Mouse (Mus musculus) erythroblast, adult 5-6 weeks (primary cell): ENCODE measurements around the gene Elane. TPM values are rescaled to one million over a fixed set of nuclear protein-coding genes. Genes with fewer than 3 reads are reported as not detected.

Experiments used
- total RNA-seq, 2 experiments: library from RNA; stranded (forward) in 1 of 2; stranded (reverse) in 1 of 2; fragments of 150-400 nt in 1 of 2; fragments of 200-764, 138-1000 nt in 1 of 2; gene quantifications; 2 replicates each; pipeline versions ENCODE4 v1.2.3 to v1.2.4; 2015 to 2017; ENCODE audit warnings: low replicate concordance in 2 of 2

Gene Elane
- total RNA-seq, 2 experiments from 2014 or later = 405 to 996 TPM

Other genes starting within 250 kb of the Elane start
Only the 30 nearest of the 34 such genes appear.
- 2.9 and 6.3 TPM in 2 replicates for gene Tpgs1, start 216.9 kb upstream of the Elane start, total RNA-seq (2015; ENCODE audit: low replicate concordance)
- gene Tpgs1, start 216.9 kb upstream of the Elane start, total RNA-seq (2017; ENCODE audit: low replicate concordance) = 0.56 and 0.68 TPM in 2 replicates
- gene Cdc34, start 204.1 kb upstream of the Elane start, total RNA-seq (2015; ENCODE audit: low replicate concordance) = 20.5 and 25.9 TPM in 2 replicates
- gene Cdc34, start 204.1 kb upstream of the Elane start, total RNA-seq (2017; ENCODE audit: low replicate concordance) = 36.7 and 46.1 TPM in 2 replicates
- not detected in 2 replicates for gene Gzmm, start 197.2 kb upstream of the Elane start, total RNA-seq (2015; ENCODE audit: low replicate concordance)
- gene Gzmm, start 197.2 kb upstream of the Elane start, total RNA-seq (2017; ENCODE audit: low replicate concordance) = 1.7 TPM in 1 of 2 replicates, not detected in the other
- 913 and 945 TPM in 2 replicates for gene Bsg, start 181.8 kb upstream of the Elane start, total RNA-seq (2015; ENCODE audit: low replicate concordance)
- 805 and 888 TPM in 2 replicates for gene Bsg, start 181.8 kb upstream of the Elane start, total RNA-seq (2017; ENCODE audit: low replicate concordance)
- gene Hcn2, start 169.6 kb upstream of the Elane start, total RNA-seq (2015; ENCODE audit: low replicate concordance) = not detected in 2 replicates
- gene Hcn2, start 169.6 kb upstream of the Elane start, total RNA-seq (2017; ENCODE audit: low replicate concordance) = not detected in 2 replicates
- 3.6 and 4.8 TPM in 2 replicates for gene Polrmt, start 139.7 kb upstream of the Elane start, total RNA-seq (2015; ENCODE audit: low replicate concordance)
- 1.1 and 5.0 TPM in 2 replicates for gene Polrmt, start 139.7 kb upstream of the Elane start, total RNA-seq (2017; ENCODE audit: low replicate concordance)
- not detected in 2 replicates for gene Fgf22, start 131.2 kb upstream of the Elane start, total RNA-seq (2015; ENCODE audit: low replicate concordance)
- 0.26 TPM in 1 of 2 replicates, not detected in the other for gene Fgf22, start 131.2 kb upstream of the Elane start, total RNA-seq (2017; ENCODE audit: low replicate concordance)
- 11.3 and 12.1 TPM in 2 replicates for gene Rnf126, start 119.3 kb upstream of the Elane start, total RNA-seq (2015; ENCODE audit: low replicate concordance)
- 2.6 and 10.7 TPM in 2 replicates for gene Rnf126, start 119.3 kb upstream of the Elane start, total RNA-seq (2017; ENCODE audit: low replicate concordance)
- gene Fstl3, start 109.0 kb upstream of the Elane start, total RNA-seq (2015; ENCODE audit: low replicate concordance) = 1.7 and 5.8 TPM in 2 replicates
- not detected in 2 replicates for gene Fstl3, start 109.0 kb upstream of the Elane start, total RNA-seq (2017; ENCODE audit: low replicate concordance)
- gene Prss57, start 95.3 kb upstream of the Elane start, total RNA-seq (2015; ENCODE audit: low replicate concordance) = 30.5 and 45.0 TPM in 2 replicates
- 6.8 and 14.3 TPM in 2 replicates for gene Prss57, start 95.3 kb upstream of the Elane start, total RNA-seq (2017; ENCODE audit: low replicate concordance)
- 9.4 and 12.5 TPM in 2 replicates for gene Palm, start 92.7 kb upstream of the Elane start, total RNA-seq (2015; ENCODE audit: low replicate concordance)
- gene Palm, start 92.7 kb upstream of the Elane start, total RNA-seq (2017; ENCODE audit: low replicate concordance) = 4.5 and 10.0 TPM in 2 replicates
- gene Misp, start 65.3 kb upstream of the Elane start, total RNA-seq (2015; ENCODE audit: low replicate concordance) = not detected in 2 replicates
- not detected in 2 replicates for gene Misp, start 65.3 kb upstream of the Elane start, total RNA-seq (2017; ENCODE audit: low replicate concordance)
- 45.2 and 66.7 TPM in 2 replicates for gene Ptbp1, start 31.8 kb upstream of the Elane start, total RNA-seq (2015; ENCODE audit: low replicate concordance)
- gene Ptbp1, start 31.8 kb upstream of the Elane start, total RNA-seq (2017; ENCODE audit: low replicate concordance) = 38.2 and 53.2 TPM in 2 replicates
- 420 and 449 TPM in 2 replicates for gene Prtn3, start 11.8 kb upstream of the Elane start, total RNA-seq (2015; ENCODE audit: low replicate concordance)
- 114 and 118 TPM in 2 replicates for gene Prtn3, start 11.8 kb upstream of the Elane start, total RNA-seq (2017; ENCODE audit: low replicate concordance)
- 2.1 and 3.1 TPM in 2 replicates for gene Plppr3, start 11.6 kb upstream of the Elane start, total RNA-seq (2015; ENCODE audit: low replicate concordance)
- gene Plppr3, start 11.6 kb upstream of the Elane start, total RNA-seq (2017; ENCODE audit: low replicate concordance) = 4.9 and 6.8 TPM in 2 replicates
- gene Cfd, start 4.6 kb downstream of the Elane start, total RNA-seq (2015; ENCODE audit: low replicate concordance) = not detected in 2 replicates
- not detected in 2 replicates for gene Cfd, start 4.6 kb downstream of the Elane start, total RNA-seq (2017; ENCODE audit: low replicate concordance)
- gene Med16, start 22.7 kb downstream of the Elane start, total RNA-seq (2015; ENCODE audit: low replicate concordance) = 5.9 and 11.3 TPM in 2 replicates
- 4.7 and 9.1 TPM in 2 replicates for gene Med16, start 22.7 kb downstream of the Elane start, total RNA-seq (2017; ENCODE audit: low replicate concordance)
- not detected in 2 replicates for gene Gm26602, start 24.6 kb downstream of the Elane start, total RNA-seq (2015; ENCODE audit: low replicate concordance)
- not detected in 2 replicates for gene Gm26602, start 24.6 kb downstream of the Elane start, total RNA-seq (2017; ENCODE audit: low replicate concordance)
- not detected in 2 replicates for gene Kiss1r, start 30.7 kb downstream of the Elane start, total RNA-seq (2015; ENCODE audit: low replicate concordance)
- 0.14 TPM in 1 of 2 replicates, not detected in the other for gene Kiss1r, start 30.7 kb downstream of the Elane start, total RNA-seq (2017; ENCODE audit: low replicate concordance)
- 42.8 and 46.1 TPM in 2 replicates for gene R3hdm4, start 35.0 kb downstream of the Elane start, total RNA-seq (2015; ENCODE audit: low replicate concordance)
- 25.0 and 28.3 TPM in 2 replicates for gene R3hdm4, start 35.0 kb downstream of the Elane start, total RNA-seq (2017; ENCODE audit: low replicate concordance)
- gene Arid3a, start 40.8 kb downstream of the Elane start, total RNA-seq (2015; ENCODE audit: low replicate concordance) = 6.3 and 8.8 TPM in 2 replicates
- 10.5 and 14.7 TPM in 2 replicates for gene Arid3a, start 40.8 kb downstream of the Elane start, total RNA-seq (2017; ENCODE audit: low replicate concordance)
- 4.0 and 7.5 TPM in 2 replicates for gene Wdr18, start 73.9 kb downstream of the Elane start, total RNA-seq (2015; ENCODE audit: low replicate concordance)
- 2.5 and 14.2 TPM in 2 replicates for gene Wdr18, start 73.9 kb downstream of the Elane start, total RNA-seq (2017; ENCODE audit: low replicate concordance)
- gene Grin3b, start 84.5 kb downstream of the Elane start, total RNA-seq (2015; ENCODE audit: low replicate concordance) = not detected in 2 replicates
- gene Grin3b, start 84.5 kb downstream of the Elane start, total RNA-seq (2017; ENCODE audit: low replicate concordance) = not detected in 2 replicates
- gene Tmem259, start 98.1 kb downstream of the Elane start, total RNA-seq (2015; ENCODE audit: low replicate concordance) = 13.6 and 29.6 TPM in 2 replicates
- 12.8 and 22.6 TPM in 2 replicates for gene Tmem259, start 98.1 kb downstream of the Elane start, total RNA-seq (2017; ENCODE audit: low replicate concordance)
- 33.8 and 46.6 TPM in 2 replicates for gene Cnn2, start 102.3 kb downstream of the Elane start, total RNA-seq (2015; ENCODE audit: low replicate concordance)
- gene Cnn2, start 102.3 kb downstream of the Elane start, total RNA-seq (2017; ENCODE audit: low replicate concordance) = 30.0 and 73.0 TPM in 2 replicates
- 14.4 and 18.2 TPM in 2 replicates for gene Abca7, start 110.2 kb downstream of the Elane start, total RNA-seq (2015; ENCODE audit: low replicate concordance)
- 19.4 and 27.7 TPM in 2 replicates for gene Abca7, start 110.2 kb downstream of the Elane start, total RNA-seq (2017; ENCODE audit: low replicate concordance)
- gene Arhgap45, start 130.4 kb downstream of the Elane start, total RNA-seq (2015; ENCODE audit: low replicate concordance) = 23.1 and 31.6 TPM in 2 replicates
- 28.6 and 35.8 TPM in 2 replicates for gene Arhgap45, start 130.4 kb downstream of the Elane start, total RNA-seq (2017; ENCODE audit: low replicate concordance)
- gene Polr2e, start 153.5 kb downstream of the Elane start, total RNA-seq (2015; ENCODE audit: low replicate concordance) = 23.6 and 33.4 TPM in 2 replicates
- 4.5 and 9.9 TPM in 2 replicates for gene Polr2e, start 153.5 kb downstream of the Elane start, total RNA-seq (2017; ENCODE audit: low replicate concordance)
- 108 and 169 TPM in 2 replicates for gene Gpx4, start 160.9 kb downstream of the Elane start, total RNA-seq (2015; ENCODE audit: low replicate concordance)
- gene Gpx4, start 160.9 kb downstream of the Elane start, total RNA-seq (2017; ENCODE audit: low replicate concordance) = 96.3 and 123 TPM in 2 replicates
- 9.2 and 12.5 TPM in 2 replicates for gene Sbno2, start 219.3 kb downstream of the Elane start, total RNA-seq (2015; ENCODE audit: low replicate concordance)
- 17.1 and 20.9 TPM in 2 replicates for gene Sbno2, start 219.3 kb downstream of the Elane start, total RNA-seq (2017; ENCODE audit: low replicate concordance)